Mouse (Mus musculus): ENCODE data around the gene Uba52.

The Uba52 gene

GRCm38 (mm10) chr8:70540013-70540506 lies 29.5 kb upstream of the Uba52 start:
- CTCF ChIA-PET, result interaction anchor here in 3 of 4 experiments (0.6 to 2.9 kb wide), 12 partner anchors 9 to 378 kb away, joined by 3 to 32 read pairs (median 4); partner anchors contain the start of genes Fkbp8 (in 2 of the 3), Kxd1 (in 2 of the 3), Gm3336 (in 1 of the 3) and Ssbp4 (in 1 of the 3)
- POLR2A ChIA-PET, result interaction anchor here (0.5 to 26.0 kb wide), 57 partner anchors 9 to 915 kb away, joined by 3 to 844 read pairs (median 6); partner anchors contain the start of genes Uba52 (in 4 of the 4), Fkbp8 (in 3 of the 4), Klhl26 (in 3 of the 4) and Kxd1 (in 3 of the 4)

GRCm38 (mm10) chr8:70539077-70539813 lies 28.6 kb upstream of the Uba52 start, which contains the start of gene Ell:
TSS of gene Ell (plus strand) at chr8:70539457.
- CTCF ChIA-PET, result interaction anchor here in 3 of 4 experiments (0.5 to 2.9 kb wide), 19 partner anchors 10 to 995 kb away, joined by 3 to 32 read pairs (median 4); partner anchors contain the start of genes Fkbp8 (in 2 of the 3), Kxd1 (in 2 of the 3), Gm3336 (in 1 of the 3) and Rex1bd (in 1 of the 3)

GRCm38 (mm10) chr8:70538633-70539076 lies 28.1 kb upstream of the Uba52 start:
- POLR2A ChIA-PET, result interaction anchor here (0.5 to 26.0 kb wide), 96 partner anchors 8 to 1031 kb away, joined by 3 to 844 read pairs (median 4); partner anchors contain the start of genes Fkbp8 (in 4 of the 4), Kxd1 (in 4 of the 4), Uba52 (in 4 of the 4) and Jund (in 3 of the 4)
- CTCF ChIA-PET, result interaction anchor here in 3 of 4 experiments (0.5 to 2.9 kb wide), 17 partner anchors 10 to 995 kb away, joined by 3 to 32 read pairs (median 4); partner anchors contain the start of genes Fkbp8 (in 2 of the 3), Kxd1 (in 2 of the 3), Gm3336 (in 1 of the 3) and Lsm4 (in 1 of the 3)

More at GRCm38 (mm10) chr8:70539077-70539813, 28.6 kb upstream of the Uba52 start, which contains the start of gene Ell:
- POLR2A ChIA-PET, result interaction anchor here (0.5 to 26.0 kb wide), 108 partner anchors 8 to 1031 kb away, joined by 3 to 844 read pairs (median 4); partner anchors contain the start of genes Fkbp8 (in 4 of the 4), Kxd1 (in 4 of the 4), Uba52 (in 4 of the 4) and Jund (in 3 of the 4)

GRCm38 (mm10) chr8:70538024-70538579 lies 27.5 kb upstream of the Uba52 start:
- POLR2A ChIA-PET, result interaction anchor here (0.6 to 26.0 kb wide), 47 partner anchors 8 to 1031 kb away, joined by 3 to 844 read pairs (median 6); partner anchors contain the start of genes Fkbp8 (in 4 of the 4), Kxd1 (in 4 of the 4), Jund (in 3 of the 4) and Rex1bd (in 3 of the 4)
- CTCF ChIA-PET, result interaction anchor here in 3 of 4 experiments (0.9 to 2.9 kb wide), 6 partner anchors 10 to 177 kb away, joined by 3 to 32 read pairs (median 4); partner anchors contain the start of genes Fkbp8 (in 1 of the 3), Kxd1 (in 1 of the 3), Lsm4 (in 1 of the 3) and Rex1bd (in 1 of the 3)

GRCm38 (mm10) chr8:70535701-70536100 lies 25.1 kb upstream of the Uba52 start:
- CTCF ChIA-PET, result interaction anchor here in 1 of 4 experiments (0.9 kb wide), 1 partner anchor 22 kb away, joined by 3 read pairs; no protein-coding TSS in a partner anchor
- POLR2A ChIA-PET, result interaction anchor here in 1 of 4 experiments (1.4 to 26.0 kb wide), 2 partner anchors 9 to 21 kb away, joined by 4 to 844 read pairs; partner anchors contain the start of genes Fkbp8, Kxd1, Rex1bd and Uba52

- POLR2A ChIA-PET, result interaction anchor here in 1 of 4 experiments (1.4 to 26.0 kb wide), 2 partner anchors 9 to 21 kb away, joined by 4 to 844 read pairs; partner anchors contain the start of genes Fkbp8, Kxd1, Rex1bd and Uba52
- CTCF ChIA-PET, result interaction anchor here in 1 of 4 experiments (0.9 kb wide), 1 partner anchor 22 kb away, joined by 3 read pairs; no protein-coding TSS in a partner anchor
Observed at GRCm38 (mm10) chr8:70535221-70535620, 24.6 kb upstream of the Uba52 start.

DNA sequence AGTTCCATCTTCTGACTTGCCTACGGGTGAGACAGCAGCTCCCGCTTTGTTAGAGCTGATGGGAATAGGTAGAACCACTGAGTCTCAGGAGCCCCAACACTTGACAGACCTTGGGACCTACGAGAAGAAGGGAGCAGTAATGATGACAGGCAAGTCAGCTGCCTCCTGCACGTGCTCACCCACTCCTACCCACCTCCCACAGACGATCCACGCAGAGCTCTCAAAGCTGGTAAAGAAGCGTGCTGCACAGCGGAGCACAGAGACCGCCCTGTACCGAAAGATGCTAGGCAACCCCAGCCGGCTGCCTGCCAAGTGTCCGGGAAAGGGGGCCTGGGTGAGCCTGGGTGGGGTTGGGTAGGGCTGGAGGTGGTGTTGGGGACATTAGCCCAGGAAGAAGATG lies 23.7 kb upstream of the Uba52 start:
- ChIA-PET CTCF (no interaction called here), POLR2A (interaction anchor here in 1 of 4 experiments (0.6 to 26.0 kb wide), 2 partner anchors 20 to 712 kb away, joined by 4 to 844 read pairs; partner anchors contain the start of genes Fkbp8, Kxd1, Lpar2 and Rex1bd)

GRCm38 (mm10) chr8:70530314-70530713 lies 19.7 kb upstream of the Uba52 start:
- POLR2A ChIA-PET, result interaction anchor here (0.6 to 33.4 kb wide), 17 partner anchors 3 to 1081 kb away, joined by 3 to 844 read pairs (median 5); partner anchors contain the start of genes Ell (in 2 of the 4), Rex1bd (in 2 of the 4), Fkbp8 (in 1 of the 4) and Kxd1 (in 1 of the 4)
- CTCF ChIA-PET, result interaction anchor here (0.6 to 5.9 kb wide), 10 partner anchors 8 to 869 kb away, joined by 3 to 32 read pairs (median 4); partner anchors contain the start of genes Ell (in 1 of the 4) and Pgpep1 (in 1 of the 4)

GRCm38 (mm10) chr8:70529741-70530161 lies 19.1 kb upstream of the Uba52 start:
- POLR2A ChIA-PET, result interaction anchor here (0.6 to 33.4 kb wide), 15 partner anchors 2 to 317 kb away, joined by 3 to 844 read pairs (median 5); partner anchors contain the start of genes Ell (in 2 of the 4), Rex1bd (in 2 of the 4), Fkbp8 (in 1 of the 4) and Kxd1 (in 1 of the 4)
- CTCF ChIA-PET, result interaction anchor here in 2 of 4 experiments (1.0 to 5.9 kb wide), 3 partner anchors 9 to 25 kb away, joined by 3 to 32 read pairs (median 3); partner anchors contain the start of gene Ell (in 1 of the 2)

- ChIA-PET CTCF (interaction anchor here in 2 of 4 experiments (0.6 to 5.9 kb wide), 6 partner anchors 9 to 115 kb away, joined by 3 to 32 read pairs (median 3); partner anchors contain the start of gene Ell (in 1 of the 2)), POLR2A (interaction anchor here in 3 of 4 experiments (0.7 to 33.4 kb wide), 13 partner anchors 2 to 317 kb away, joined by 3 to 844 read pairs (median 5); partner anchors contain the start of genes Ell (in 2 of the 3), Rex1bd (in 2 of the 3), Fkbp8 (in 1 of the 3) and Kxd1 (in 1 of the 3))
Observed at GRCm38 (mm10) chr8:70529299-70529698, 18.7 kb upstream of the Uba52 start.

GRCm38 (mm10) chr8:70528182-70528797 lies 17.7 kb upstream of the Uba52 start:
- ChIA-PET CTCF (interaction anchor here (0.5 to 5.9 kb wide), 19 partner anchors 10 to 352 kb away, joined by 3 to 32 read pairs (median 4); partner anchors contain the start of genes Ell (in 2 of the 4), Rex1bd (in 2 of the 4) and Lsm4 (in 1 of the 4)), POLR2A (interaction anchor here (0.6 to 33.4 kb wide), 76 partner anchors 1 to 873 kb away, joined by 3 to 844 read pairs (median 5); partner anchors contain the start of genes Rex1bd (in 4 of the 4), Ell (in 3 of the 4), Jund (in 3 of the 4) and Uba52 (in 3 of the 4))

- ChIA-PET POLR2A (interaction anchor here (0.6 to 33.4 kb wide), 93 partner anchors 0 to 1659 kb away, joined by 3 to 844 read pairs (median 4); partner anchors contain the start of genes Ell (in 4 of the 4), Rex1bd (in 4 of the 4), Uba52 (in 4 of the 4) and Jund (in 3 of the 4)), CTCF (interaction anchor here (0.5 to 5.9 kb wide), 24 partner anchors 9 to 353 kb away, joined by 3 to 32 read pairs (median 4); partner anchors contain the start of genes Rex1bd (in 3 of the 4), Ell (in 2 of the 4), Cers1 (in 1 of the 4) and Ssbp4 (in 1 of the 4))
Observed at GRCm38 (mm10) chr8:70527512-70528181, 17.0 kb upstream of the Uba52 start, which contains the start of the genes Fkbp8 and Kxd1. TSS of gene Fkbp8 (plus strand) at chr8:70527724. TSS of gene Kxd1 (minus strand) at chr8:70527956.

DNA sequence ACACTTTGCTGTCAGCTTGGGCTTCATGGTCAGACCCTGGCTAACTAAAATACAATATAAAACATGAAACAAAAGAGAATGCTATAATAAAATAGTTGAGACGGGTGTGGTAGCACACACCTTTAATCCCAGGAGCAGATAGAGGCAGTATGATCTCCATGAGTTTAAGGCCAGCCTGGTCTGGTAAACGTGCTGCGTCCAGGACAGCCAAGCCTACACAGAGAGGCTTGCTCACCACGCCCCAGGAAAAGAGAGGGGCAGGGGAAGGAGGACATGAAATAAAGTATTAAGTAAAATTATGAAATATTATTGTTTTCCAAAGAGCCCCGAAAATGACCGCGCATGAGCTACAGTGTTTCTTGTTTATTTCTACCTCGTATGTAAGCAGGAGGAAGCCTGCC lies 16.5 kb upstream of the Uba52 start:
- CTCF ChIA-PET, result interaction anchor here (0.6 to 5.9 kb wide), 19 partner anchors 9 to 211 kb away, joined by 3 to 32 read pairs (median 4); partner anchors contain the start of genes Rex1bd (in 3 of the 4), Cers1 (in 1 of the 4), Ell (in 1 of the 4) and Ssbp4 (in 1 of the 4)

GRCm38 (mm10) chr8:70522592-70523403 lies 12.2 kb upstream of the Uba52 start:
- POLR2A ChIA-PET, result interaction anchor here (0.6 to 33.4 kb wide), 37 partner anchors 5 to 310 kb away, joined by 3 to 844 read pairs (median 4); partner anchors contain the start of genes Uba52 (in 4 of the 4), Ell (in 3 of the 4), Rex1bd (in 3 of the 4) and Jund (in 2 of the 4)
- CTCF ChIA-PET, result interaction anchor here in 2 of 4 experiments (1.2 to 1.5 kb wide), 2 partner anchors 17 to 21 kb away, joined by 3 to 4 read pairs; no protein-coding TSS in a partner anchor

More for the DNA sequence above, 16.5 kb upstream of the Uba52 start:
- POLR2A ChIA-PET, result interaction anchor here (0.6 to 33.4 kb wide), 72 partner anchors 0 to 530 kb away, joined by 3 to 844 read pairs (median 5); partner anchors contain the start of genes Ell (in 4 of the 4), Rex1bd (in 4 of the 4), Uba52 (in 4 of the 4) and Jund (in 3 of the 4)
